Mouse (Mus musculus) megakaryocyte, embryonic 14.5 days (primary cell): ENCODE measurements around the gene Serpina1c.
"Not testable (repeated sequence)": the region's sequence is repeated elsewhere in the genome, so short reads cannot be mapped to it uniquely, and the experiment has no call there.

ENCODE experiments used
- FLI1 ChIP-seq: IDR thresholded peaks from 2 replicates; pipeline ENCODE4 v1.6.1; 2012; ENCODE audit warnings: low read length, inconsistent platforms, mixed read lengths
- GATA1 ChIP-seq: IDR thresholded peaks from 3 replicates; pipeline ENCODE4 v1.6.1; 2012; ENCODE audit warnings: mixed read lengths, low read length, inconsistent platforms, borderline replicate concordance

GRCm38 (mm10) chr12:103901929-103902328 lies 2.8 kb downstream of the Serpina1c start:
- not testable (repeated sequence) for TF ChIP-seq GATA1, FLI1
